8 mouse cellular contexts compared by ENCODE assay signal in genomic region chr9:44109360-44110095, GRCm38 (mm10). TPM values are rescaled to one million over a fixed set of nuclear protein-coding genes. Genes with fewer than 3 reads are reported as not detected.
DNase-seq lines count a peak whose midpoint lies in the region; ATAC-seq lines count a peak whose summit lies in the region.

No protein-coding gene starts in this region.

- peak overlapping the region; percentile 41 for H3K4me2 ChIP-seq in hindbrain, embryonic 15.5 days
- H3K4me2 ChIP-seq in midbrain, embryonic 11.5 days = peak overlapping the region; percentile 13; the same call in 1 of the 2 replicates

- 35% methylated on average over 9 of the region's 9 CpGs for WGBS in hindbrain, embryonic 15.5 days
- WGBS in midbrain, embryonic 11.5 days = 37% methylated on average over 9 of the region's 9 CpGs

- peak; percentile 73 for DNase-seq in gastrocnemius, adult 18-20 months (ENCODE audit: low spot score)
- no peak for DNase-seq in gastrocnemius, postnatal 25 days
- DNase-seq in cerebellum, adult 8-10 months = peak; percentile 82
- DNase-seq in forelimb bud, embryonic 11.5 days (ENCODE audit: low read depth, low spot score) = peak; percentile 81
- DNase-seq in left cerebral cortex, postnatal 36 days (ENCODE audit: low spot score in 2 of 2) = peak; percentile 69 to 73
- peak; percentile 97 for DNase-seq in midbrain, embryonic 11.5 days (ENCODE audit: low spot score, missing footprints)
- peak; percentile 79 to 85 for DNase-seq in spleen, postnatal 10 days (ENCODE audit: low spot score in 2 of 2)

- peak overlapping the region; percentile 3; the same call in 1 of the 2 replicates for H3K4me3 ChIP-seq in hindbrain, embryonic 15.5 days
- no peak overlapping the region for H3K4me3 ChIP-seq in midbrain, embryonic 11.5 days (ENCODE audit: low read depth, low read length)

- no peaks in the 10 kb centered on the region for H3K9me3 ChIP-seq in hindbrain, embryonic 15.5 days
- H3K9me3 ChIP-seq in midbrain, embryonic 11.5 days (ENCODE audit: control insufficient read depth, low read length) = no peaks in the 10 kb centered on the region

- no peak for ATAC-seq in hindbrain, embryonic 15.5 days (ENCODE audit: low FRiP score, low read depth)
- ATAC-seq in midbrain, embryonic 11.5 days (ENCODE audit: low FRiP score) = no peak

- H3K9ac ChIP-seq in hindbrain, embryonic 15.5 days = 0 out of 2 replicates have a peak overlapping the region, but pooled peaks have one; percentile 2
- H3K9ac ChIP-seq in midbrain, embryonic 11.5 days (ENCODE audit: low read length) = no peak overlapping the region

- H3K4me1 ChIP-seq in hindbrain, embryonic 15.5 days (replicated peaks) = peaks cover 64% of the 10 kb centered on the region
- peaks cover 40% of the 10 kb centered on the region for H3K4me1 ChIP-seq in midbrain, embryonic 11.5 days (ENCODE audit: control insufficient read depth, insufficient read depth, low read length)

- H3K27me3 ChIP-seq in hindbrain, embryonic 15.5 days = no peaks in the 10 kb centered on the region
- H3K27me3 ChIP-seq in midbrain, embryonic 11.5 days (ENCODE audit: control insufficient read depth, insufficient read depth, low read length) = no peaks in the 10 kb centered on the region

- no peaks in the 10 kb centered on the region for H3K36me3 ChIP-seq in hindbrain, embryonic 15.5 days
- H3K36me3 ChIP-seq in midbrain, embryonic 11.5 days (ENCODE audit: control insufficient read depth, insufficient read depth, low read length) = peaks cover 5% of the 10 kb centered on the region; the same call in 1 of the 2 replicates

- H3K27ac ChIP-seq in hindbrain, embryonic 15.5 days (replicated peaks) = 0 out of 2 replicates have a peak overlapping the region, but pooled peaks have one; percentile 12
- H3K27ac ChIP-seq in midbrain, embryonic 11.5 days (ENCODE audit: low read depth, low read length) = no peak overlapping the region

- intact Hi-C loops in left cerebral cortex, postnatal 36 days (cut with DNase I) = loop anchor here (10.0 kb wide), 1 partner anchor 125 kb away; no protein-coding TSS in a partner anchor

RNA-seq across cellular contexts. Expression of gene C1qtnf5, which starts 2.5 kb away (rescaled TPM):
- total RNA-seq in gastrocnemius, adult 18-20 months (2021) = 1 to 10 TPM; 3.9 to 5.4 TPM
- 10 to 100 TPM in 1 of 2 experiments, 1 to 10 TPM in 1; 8.0 to 13.6 TPM for total RNA-seq in gastrocnemius, postnatal 25 days (2021)
- 6.6 and 8.7 TPM in 2 replicates for polyA plus RNA-seq in hindbrain, embryonic 15.5 days (2015; fragmentation: Nextera tagmentation; extraction: Ambion mirVana)
- 10 to 100 TPM; 15.1 to 19.3 TPM for total RNA-seq in left cerebral cortex, postnatal 36 days (2021)
- 0.85 and 0.99 TPM in 2 replicates for polyA plus RNA-seq in midbrain, embryonic 11.5 days (2014; fragmentation: Nextera tagmentation; extraction: Ambion mirVana)

RNA-seq across cellular contexts. Expression of gene Gm49380, which starts 3.8 kb away (rescaled TPM):
- 1 to 10 TPM in 1 of 2 experiments, under 1 TPM in 1; 0.43 to 1.9 TPM for total RNA-seq in gastrocnemius, adult 18-20 months (2021)
- 1 to 10 TPM in 1 of 2 experiments, under 1 TPM in 1; 0.82 to 2.4 TPM for total RNA-seq in gastrocnemius, postnatal 25 days (2021)
- polyA plus RNA-seq in hindbrain, embryonic 15.5 days (2015; fragmentation: Nextera tagmentation; extraction: Ambion mirVana) = 0.13 TPM in 1 of 2 replicates, not detected in the other
- total RNA-seq in left cerebral cortex, postnatal 36 days (2021) = 1 to 10 TPM in 1 of 2 experiments, not detected in 1; 1.0 TPM
- polyA plus RNA-seq in midbrain, embryonic 11.5 days (2014; fragmentation: Nextera tagmentation; extraction: Ambion mirVana) = 0.23 and 0.36 TPM in 2 replicates

RNA-seq across cellular contexts. Expression of gene Rnf26, which starts 3.8 kb away (rescaled TPM):
- 1 to 10 TPM; 1.5 to 3.0 TPM for total RNA-seq in gastrocnemius, adult 18-20 months (2021)
- 1 to 10 TPM; 2.9 TPM for total RNA-seq in gastrocnemius, postnatal 25 days (2021)
- polyA plus RNA-seq in hindbrain, embryonic 15.5 days (2015; fragmentation: Nextera tagmentation; extraction: Ambion mirVana) = 33.9 and 37.4 TPM in 2 replicates
- 10 to 100 TPM; 29.2 to 35.7 TPM for total RNA-seq in left cerebral cortex, postnatal 36 days (2021)
- 49.5 and 56.4 TPM in 2 replicates for polyA plus RNA-seq in midbrain, embryonic 11.5 days (2014; fragmentation: Nextera tagmentation; extraction: Ambion mirVana)

RNA-seq across cellular contexts. Expression of gene Mfrp, which starts 8.0 kb away (rescaled TPM):
- not detected for total RNA-seq in gastrocnemius, adult 18-20 months (2021)
- total RNA-seq in gastrocnemius, postnatal 25 days (2021) = not detected
- polyA plus RNA-seq in hindbrain, embryonic 15.5 days (2015; fragmentation: Nextera tagmentation; extraction: Ambion mirVana) = 0.13 and 0.35 TPM in 2 replicates
- total RNA-seq in left cerebral cortex, postnatal 36 days (2021) = under 1 TPM in 1 of 2 experiments, not detected in 1; 0.22 TPM
- not detected in 2 replicates for polyA plus RNA-seq in midbrain, embryonic 11.5 days (2014; fragmentation: Nextera tagmentation; extraction: Ambion mirVana)

RNA-seq across cellular contexts. Expression of gene Mcam, which starts 24.7 kb away (rescaled TPM):
- total RNA-seq in gastrocnemius, adult 18-20 months (2021) = 10 to 100 TPM; 19.8 to 32.9 TPM
- 10 to 100 TPM; 31.2 to 32.4 TPM for total RNA-seq in gastrocnemius, postnatal 25 days (2021)
- polyA plus RNA-seq in hindbrain, embryonic 15.5 days (2015; fragmentation: Nextera tagmentation; extraction: Ambion mirVana) = 11.3 and 13.7 TPM in 2 replicates
- total RNA-seq in left cerebral cortex, postnatal 36 days (2021) = 10 to 100 TPM; 14.9 to 18.4 TPM
- 14.5 and 15.2 TPM in 2 replicates for polyA plus RNA-seq in midbrain, embryonic 11.5 days (2014; fragmentation: Nextera tagmentation; extraction: Ambion mirVana)

Comparison
In these comparisons a context has a peak if more than half of its experiments do, and no peak if none do; other contexts are left out.
1. RNA of gene Rnf26, which starts 3.8 kb away (total RNA-seq): 29.2 to 35.7 TPM in left cerebral cortex, postnatal 36 days; 1.5 to 3.0 TPM in gastrocnemius, adult 18-20 months and 2.9 TPM in gastrocnemius, postnatal 25 days; every median in the first group is over 4 times any median in the second.